Mouse (Mus musculus) frontal cortex, postnatal 10 days (tissue): ENCODE data around the gene Pitx1.

Experiments used
- DNase-seq, 2 experiments: peaks; one replicate each; pipeline ENCODE4 v3.0.0; 2022; ENCODE audit warnings: low spot score in 2 of 2, mixed read lengths in 1 of 2

Pitx1 gene

GRCm38 (mm10) chr13:55830833-55831721, 4.9 kb downstream of the Pitx1 start:
- DNase-seq: no peak

GRCm38 (mm10) chr13:55830081-55830832, 5.7 kb downstream of the Pitx1 start:
- no peak for DNase-seq

- no peak for DNase-seq
These were observed 6.9 kb downstream of the Pitx1 start for GRCm38 (mm10) chr13:55829018-55829655.

GRCm38 (mm10) chr13:55828141-55829017, 7.6 kb downstream of the Pitx1 start:
- DNase-seq: no peak

- DNase-seq: no peak
These were observed 8.3 kb downstream of the Pitx1 start for GRCm38 (mm10) chr13:55827679-55828140.

GRCm38 (mm10) chr13:55826796-55827678, 9.0 kb downstream of the Pitx1 start:
- DNase-seq: no peak

- no peak for DNase-seq
These were observed 9.9 kb downstream of the Pitx1 start for GRCm38 (mm10) chr13:55826008-55826671.

GRCm38 (mm10) chr13:55825245-55825681, 10.7 kb downstream of the Pitx1 start:
- DNase-seq: no peak

GRCm38 (mm10) chr13:55824151-55824945, 11.6 kb downstream of the Pitx1 start:
- no peak for DNase-seq

- no peak for DNase-seq
These were observed 13.5 kb downstream of the Pitx1 start for GRCm38 (mm10) chr13:55822499-55822898.

- no peak for DNase-seq
These were observed 21.2 kb downstream of the Pitx1 start for GRCm38 (mm10) chr13:55814834-55815233.

GRCm38 (mm10) chr13:55813490-55814016, 22.4 kb downstream of the Pitx1 start:
- no peak for DNase-seq

GRCm38 (mm10) chr13:55810947-55811346, 25.0 kb downstream of the Pitx1 start:
- peak in 1 of 2 experiments; percentile 21 for DNase-seq

GRCm38 (mm10) chr13:55809707-55810106, 26.3 kb downstream of the Pitx1 start:
- DNase-seq: no peak

- no peak for DNase-seq
These were observed 26.9 kb downstream of the Pitx1 start for GRCm38 (mm10) chr13:55809041-55809623.

GRCm38 (mm10) chr13:55803973-55804372, 32.0 kb downstream of the Pitx1 start:
- DNase-seq: no peak

GRCm38 (mm10) chr13:55801246-55801645, 34.7 kb downstream of the Pitx1 start:
- no peak for DNase-seq

- DNase-seq: no peak
These were observed 49.9 kb downstream of the Pitx1 start for GRCm38 (mm10) chr13:55786120-55786519.
